Mouse (Mus musculus) heart, embryonic 13.5 days (tissue): ENCODE data around the gene Dctn5. TPM values are rescaled to one million over a fixed set of nuclear protein-coding genes. Genes with fewer than 3 reads are reported as not detected.

Experiments
- polyA plus RNA-seq: library from polyadenylated mRNA; unstranded; fragments of >200 nt; fragmentation: Nextera tagmentation; extraction: Ambion mirVana; gene quantifications from 2 replicates; pipeline ENCODE4 v1.2.1, GENCODE M21; 2015

The Dctn5 gene
- polyA plus RNA-seq, 1 experiment from 2014 or later, result 70.6 TPM

Other genes starting within 250 kb of the Dctn5 start
- gene Cog7, start 151.3 kb upstream of the Dctn5 start, polyA plus RNA-seq, result 17.3 and 18.2 TPM in 2 replicates
- gene Gga2, start 111.8 kb upstream of the Dctn5 start, polyA plus RNA-seq, result 77.2 TPM in 2 replicates
- gene Ubfd1, start 65.9 kb upstream of the Dctn5 start, polyA plus RNA-seq, result 46.3 and 46.9 TPM in 2 replicates
- 27.4 and 27.9 TPM in 2 replicates for gene Ears2, start 65.8 kb upstream of the Dctn5 start, polyA plus RNA-seq
- 1,343 and 1,477 TPM in 2 replicates for gene Ndufab1, start 31.2 kb upstream of the Dctn5 start, polyA plus RNA-seq
- gene Palb2, start 56 bp upstream of the Dctn5 start, polyA plus RNA-seq, result 9.5 and 10.0 TPM in 2 replicates
- 93.1 and 93.9 TPM in 2 replicates for gene Plk1, start 26.4 kb downstream of the Dctn5 start, polyA plus RNA-seq
- gene Ern2, start 53.2 kb downstream of the Dctn5 start, polyA plus RNA-seq, result 0.06 TPM in 1 of 2 replicates, not detected in the other
- 0.23 and 0.27 TPM in 2 replicates for gene Chp2, start 86.5 kb downstream of the Dctn5 start, polyA plus RNA-seq
- 5.8 and 6.2 TPM in 2 replicates for gene Prkcb, start 155.7 kb downstream of the Dctn5 start, polyA plus RNA-seq